Comparison of ENCODE assay signal across 23 mouse cellular contexts in genomic region chr6:24376728-24377127, GRCm38 (mm10).
DNase-seq lines count a peak whose midpoint lies in the region; ATAC-seq and TF ChIP-seq lines count a peak whose summit lies in the region.
"Had no signal": no experiment of that assay in that cellular context is flagged by ENCODE, and none has a peak within 500 bp of the region (broad histone marks: within the 10 kb centered on the region; RNA-seq: fewer than 3 reads in every experiment).

No protein-coding gene starts in this region.

- H3K27me3 ChIP-seq in forebrain, embryonic 11.5 days (ENCODE audit: control insufficient read depth, insufficient read depth, low read length), result no peaks in the 10 kb centered on the region
- no peaks in the 10 kb centered on the region for H3K27me3 ChIP-seq in forebrain, postnatal 0 days (ENCODE audit: insufficient read depth, low read length)
- no peaks in the 10 kb centered on the region for H3K27me3 ChIP-seq in hindbrain, embryonic 12.5 days
- H3K27me3 ChIP-seq in hindbrain, embryonic 13.5 days, result no peaks in the 10 kb centered on the region
- no peaks in the 10 kb centered on the region for H3K27me3 ChIP-seq in midbrain, embryonic 14.5 days (ENCODE audit: control insufficient read depth, insufficient read depth, low read length)
- no peaks in the 10 kb centered on the region for H3K27me3 ChIP-seq in midbrain, embryonic 13.5 days
- H3K27me3 ChIP-seq: heart, embryonic 13.5 days had no signal

- H3K9me3 ChIP-seq in forebrain, embryonic 11.5 days (ENCODE audit: control insufficient read depth, low read length), result no peaks in the 10 kb centered on the region
- no peaks in the 10 kb centered on the region for H3K9me3 ChIP-seq in forebrain, postnatal 0 days (ENCODE audit: low read length)
- no peaks in the 10 kb centered on the region for H3K9me3 ChIP-seq in hindbrain, embryonic 12.5 days (replicated peaks)
- H3K9me3 ChIP-seq in hindbrain, embryonic 13.5 days, result no peaks in the 10 kb centered on the region
- no peaks in the 10 kb centered on the region for H3K9me3 ChIP-seq in midbrain, embryonic 14.5 days (ENCODE audit: control insufficient read depth, low read length)
- no peaks in the 10 kb centered on the region for H3K9me3 ChIP-seq in midbrain, embryonic 13.5 days
- H3K9me3 ChIP-seq: forebrain, embryonic 10.5 days; heart, embryonic 10.5 days; heart, embryonic 13.5 days had no signal

- 74% methylated on average over 4 of the region's 4 CpGs for WGBS in forebrain, embryonic 11.5 days
- WGBS in forebrain, postnatal 0 days, result 70% methylated on average over 4 of the region's 4 CpGs
- 60% methylated on average over 4 of the region's 4 CpGs for WGBS in hindbrain, embryonic 12.5 days
- 48% methylated on average over 4 of the region's 4 CpGs for WGBS in hindbrain, embryonic 13.5 days
- 54% methylated on average over 4 of the region's 4 CpGs for WGBS in midbrain, embryonic 14.5 days
- WGBS in midbrain, embryonic 13.5 days, result 49% methylated on average over 4 of the region's 4 CpGs

- ATAC-seq in forebrain, embryonic 11.5 days (replicated peaks; ENCODE audit: low FRiP score), result peak; percentile 44
- ATAC-seq in forebrain, postnatal 0 days, result no peak
- 0 out of 2 replicates have a peak, but pooled peaks have one; percentile 32 for ATAC-seq in hindbrain, embryonic 12.5 days (ENCODE audit: low FRiP score)
- no peak for ATAC-seq in hindbrain, embryonic 13.5 days (ENCODE audit: low FRiP score)
- ATAC-seq in midbrain, embryonic 14.5 days (ENCODE audit: low FRiP score, low TSS enrichment), result peak; percentile 18; the same call in 1 of the 2 replicates
- ATAC-seq in midbrain, embryonic 13.5 days, result no peak
- ATAC-seq: activated CD4-positive, CD25-positive, alpha-beta regulatory T cell, adult 4 months; forebrain, embryonic 14.5 days; hindbrain, embryonic 16.5 days; inflammation-experienced regulatory T-cells, adult 6 months; intestine, embryonic 16.5 days had no signal

- no peaks in the 10 kb centered on the region for H3K4me1 ChIP-seq in forebrain, embryonic 11.5 days (replicated peaks; ENCODE audit: control insufficient read depth, insufficient read depth, low read length)
- H3K4me1 ChIP-seq in forebrain, postnatal 0 days (ENCODE audit: insufficient read depth), result no peaks in the 10 kb centered on the region
- H3K4me1 ChIP-seq in hindbrain, embryonic 12.5 days, result no peaks in the 10 kb centered on the region
- H3K4me1 ChIP-seq in hindbrain, embryonic 13.5 days (replicated peaks), result no peaks in the 10 kb centered on the region
- H3K4me1 ChIP-seq in midbrain, embryonic 14.5 days (ENCODE audit: control insufficient read depth, insufficient read depth, low read length), result no peaks in the 10 kb centered on the region
- H3K4me1 ChIP-seq in midbrain, embryonic 13.5 days (replicated peaks), result no peaks in the 10 kb centered on the region
- H3K4me1 ChIP-seq: heart, embryonic 10.5 days; heart, embryonic 13.5 days had no signal

- no peaks in the 10 kb centered on the region for H3K36me3 ChIP-seq in forebrain, embryonic 11.5 days (ENCODE audit: control insufficient read depth, insufficient read depth, low read length)
- no peaks in the 10 kb centered on the region for H3K36me3 ChIP-seq in forebrain, postnatal 0 days (ENCODE audit: insufficient read depth)
- no peaks in the 10 kb centered on the region for H3K36me3 ChIP-seq in hindbrain, embryonic 12.5 days
- no peaks in the 10 kb centered on the region for H3K36me3 ChIP-seq in hindbrain, embryonic 13.5 days
- H3K36me3 ChIP-seq in midbrain, embryonic 14.5 days (ENCODE audit: control insufficient read depth, insufficient read depth, low read length), result no peaks in the 10 kb centered on the region
- no peaks in the 10 kb centered on the region for H3K36me3 ChIP-seq in midbrain, embryonic 13.5 days
- H3K36me3 ChIP-seq: forebrain, embryonic 10.5 days; heart, embryonic 10.5 days; heart, embryonic 13.5 days had no signal

- H3K27ac ChIP-seq in forebrain, embryonic 11.5 days (ENCODE audit: low read depth, low read length), result no peak overlapping the region
- H3K27ac ChIP-seq in forebrain, postnatal 0 days (ENCODE audit: low read depth, low read length), result no peak overlapping the region
- no peak overlapping the region for H3K27ac ChIP-seq in hindbrain, embryonic 12.5 days
- H3K27ac ChIP-seq in hindbrain, embryonic 13.5 days, result no peak overlapping the region
- H3K27ac ChIP-seq in midbrain, embryonic 14.5 days (replicated peaks; ENCODE audit: low read depth, low read length), result no peak overlapping the region
- H3K27ac ChIP-seq in midbrain, embryonic 13.5 days, result no peak overlapping the region
- H3K27ac ChIP-seq: forebrain, embryonic 10.5 days; heart, adult 2 months; heart, embryonic 10.5 days; heart, embryonic 13.5 days had no signal

- H3K4me3 ChIP-seq in forebrain, embryonic 11.5 days (ENCODE audit: low read depth, low read length), result no peak overlapping the region
- no peak overlapping the region for H3K4me3 ChIP-seq in forebrain, postnatal 0 days (ENCODE audit: low read depth, low read length)
- H3K4me3 ChIP-seq in hindbrain, embryonic 12.5 days, result no peak overlapping the region
- H3K4me3 ChIP-seq in hindbrain, embryonic 13.5 days, result no peak overlapping the region
- H3K4me3 ChIP-seq in midbrain, embryonic 14.5 days (replicated peaks; ENCODE audit: low read depth, low read length), result no peak overlapping the region
- H3K4me3 ChIP-seq in midbrain, embryonic 13.5 days (replicated peaks), result no peak overlapping the region
- H3K4me3 ChIP-seq: forebrain, embryonic 10.5 days; heart, adult 2 months; heart, embryonic 10.5 days; heart, embryonic 13.5 days had no signal

- DNase-seq in forebrain, embryonic 11.5 days (ENCODE audit: low spot score), result no peak
- DNase-seq in forebrain, postnatal 0 days, result no peak
- peak; percentile 21 for DNase-seq in midbrain, embryonic 14.5 days
- DNase-seq: adrenal gland, adult 8-10 months; adrenal gland, postnatal 25 days; cerebellum, adult 18-20 months; cerebellum, adult 9-10 months; cerebellum, postnatal 14 days; gastrocnemius, postnatal 36 days; heart, adult 2 months; heart, postnatal 14 days; heart, postnatal 4 days had no signal

- no peak for TF ChIP-seq CTCF in forebrain, postnatal 0 days (IDR thresholded peaks at IDR 0.05; ENCODE audit: low read depth)

- no peak overlapping the region for H3K9ac ChIP-seq in forebrain, embryonic 11.5 days (ENCODE audit: low read length)
- H3K9ac ChIP-seq in forebrain, postnatal 0 days, result no peak overlapping the region
- H3K9ac ChIP-seq in hindbrain, embryonic 12.5 days, result no peak overlapping the region
- H3K9ac ChIP-seq in hindbrain, embryonic 13.5 days, result no peak overlapping the region
- H3K9ac ChIP-seq in midbrain, embryonic 14.5 days (replicated peaks; ENCODE audit: low read length), result no peak overlapping the region
- no peak overlapping the region for H3K9ac ChIP-seq in midbrain, embryonic 13.5 days (replicated peaks)
- H3K9ac ChIP-seq: heart, embryonic 13.5 days had no signal

- no peak overlapping the region for H3K4me2 ChIP-seq in forebrain, embryonic 11.5 days (ENCODE audit: low read depth, low read length, severe bottlenecking)
- H3K4me2 ChIP-seq in forebrain, postnatal 0 days (ENCODE audit: low read depth), result no peak overlapping the region
- no peak overlapping the region for H3K4me2 ChIP-seq in hindbrain, embryonic 12.5 days (replicated peaks)
- no peak overlapping the region for H3K4me2 ChIP-seq in hindbrain, embryonic 13.5 days
- no peak overlapping the region for H3K4me2 ChIP-seq in midbrain, embryonic 14.5 days (ENCODE audit: low read length)
- no peak overlapping the region for H3K4me2 ChIP-seq in midbrain, embryonic 13.5 days (replicated peaks)
- H3K4me2 ChIP-seq: heart, embryonic 13.5 days had no signal

Comparison
In these comparisons a context has a peak if more than half of its experiments do, and no peak if none do; other contexts are left out.
1. ATAC-seq: peak in forebrain, embryonic 11.5 days (single experiment), hindbrain, embryonic 12.5 days (single experiment) and midbrain, embryonic 14.5 days (single experiment); none in forebrain, postnatal 0 days (single experiment), hindbrain, embryonic 13.5 days (single experiment) and midbrain, embryonic 13.5 days (single experiment).